Mouse (Mus musculus): ENCODE data around the gene Slc39a5.
A peak's percentile ranks its signal among the peaks of the same experiment; 100 is the strongest.

Gene Slc39a5

GRCm38 (mm10) chr10:128401056-128401455, at the start of gene Slc39a5:
Gene Slc39a5 (minus strand): TSS chr10:128401229.
- no peak for DNase-seq (ENCODE audit: low read depth, low spot score)

GRCm38 (mm10) chr10:128445407-128445806, 44.4 kb upstream of the Slc39a5 start:
- no peak for DNase-seq (ENCODE audit: low read depth, low spot score)

- no peak for DNase-seq (ENCODE audit: low read depth, low spot score)
Observed at GRCm38 (mm10) chr10:128444354-128444753, 43.3 kb upstream of the Slc39a5 start.

- DNase-seq (ENCODE audit: low read depth, low spot score), result no peak
Observed at GRCm38 (mm10) chr10:128442718-128443117, 41.7 kb upstream of the Slc39a5 start.

- DNase-seq (ENCODE audit: low read depth, low spot score), result no peak
Observed at GRCm38 (mm10) chr10:128441324-128442119, 40.5 kb upstream of the Slc39a5 start.

- no peak for DNase-seq (ENCODE audit: low read depth, low spot score)
Observed at GRCm38 (mm10) chr10:128440407-128440806, 39.4 kb upstream of the Slc39a5 start.

GRCm38 (mm10) chr10:128438675-128439279, 37.7 kb upstream of the Slc39a5 start:
- no peak for DNase-seq (ENCODE audit: low read depth, low spot score)

- no peak for DNase-seq (ENCODE audit: low read depth, low spot score)
Observed at GRCm38 (mm10) chr10:128436376-128436775, 35.3 kb upstream of the Slc39a5 start.

GRCm38 (mm10) chr10:128435873-128436272, 34.8 kb upstream of the Slc39a5 start:
- no peak for DNase-seq (ENCODE audit: low read depth, low spot score)

- peak; percentile 8 for DNase-seq (ENCODE audit: low read depth, low spot score)
Observed at GRCm38 (mm10) chr10:128435186-128435823, 34.3 kb upstream of the Slc39a5 start.

GRCm38 (mm10) chr10:128434681-128435080, 33.7 kb upstream of the Slc39a5 start:
- DNase-seq (ENCODE audit: low read depth, low spot score), result no peak

GRCm38 (mm10) chr10:128433417-128433816, 32.4 kb upstream of the Slc39a5 start:
- no peak for DNase-seq (ENCODE audit: low read depth, low spot score)

- no peak for DNase-seq (ENCODE audit: low read depth, low spot score)
Observed at GRCm38 (mm10) chr10:128429454-128429853, 28.4 kb upstream of the Slc39a5 start.

- DNase-seq (ENCODE audit: low read depth, low spot score), result no peak
Observed at GRCm38 (mm10) chr10:128429052-128429451, 28.0 kb upstream of the Slc39a5 start.

- no peak for DNase-seq (ENCODE audit: low read depth, low spot score)
Observed at GRCm38 (mm10) chr10:128425260-128425659, 24.2 kb upstream of the Slc39a5 start.

GRCm38 (mm10) chr10:128424604-128425003, 23.6 kb upstream of the Slc39a5 start:
- no peak for DNase-seq (ENCODE audit: low read depth, low spot score)

- DNase-seq (ENCODE audit: low read depth, low spot score), result no peak
Observed at GRCm38 (mm10) chr10:128422426-128422825, 21.4 kb upstream of the Slc39a5 start.

- DNase-seq (ENCODE audit: low read depth, low spot score), result no peak
Observed at GRCm38 (mm10) chr10:128414848-128415247, 13.8 kb upstream of the Slc39a5 start.

- no peak for DNase-seq (ENCODE audit: low read depth, low spot score)
Observed at GRCm38 (mm10) chr10:128413076-128413475, 12.0 kb upstream of the Slc39a5 start.

- no peak for DNase-seq (ENCODE audit: low read depth, low spot score)
Observed at GRCm38 (mm10) chr10:128412558-128412957, 11.5 kb upstream of the Slc39a5 start.

GRCm38 (mm10) chr10:128412055-128412381, 11.0 kb upstream of the Slc39a5 start:
- no peak for DNase-seq (ENCODE audit: low read depth, low spot score)

GRCm38 (mm10) chr10:128411211-128412054, 10.4 kb upstream of the Slc39a5 start, which contains the start of the genes Nabp2 and Rnf41:
Gene Nabp2 (minus strand): TSS chr10:128411492.
Gene Rnf41 (plus strand): TSS chr10:128411657.
- peak; percentile 93 for DNase-seq (ENCODE audit: low read depth, low spot score)

All from retina, postnatal 7 days (tissue).